Comparison of ENCODE assay signal across 8 mouse cellular contexts in the genomic region with DNA sequence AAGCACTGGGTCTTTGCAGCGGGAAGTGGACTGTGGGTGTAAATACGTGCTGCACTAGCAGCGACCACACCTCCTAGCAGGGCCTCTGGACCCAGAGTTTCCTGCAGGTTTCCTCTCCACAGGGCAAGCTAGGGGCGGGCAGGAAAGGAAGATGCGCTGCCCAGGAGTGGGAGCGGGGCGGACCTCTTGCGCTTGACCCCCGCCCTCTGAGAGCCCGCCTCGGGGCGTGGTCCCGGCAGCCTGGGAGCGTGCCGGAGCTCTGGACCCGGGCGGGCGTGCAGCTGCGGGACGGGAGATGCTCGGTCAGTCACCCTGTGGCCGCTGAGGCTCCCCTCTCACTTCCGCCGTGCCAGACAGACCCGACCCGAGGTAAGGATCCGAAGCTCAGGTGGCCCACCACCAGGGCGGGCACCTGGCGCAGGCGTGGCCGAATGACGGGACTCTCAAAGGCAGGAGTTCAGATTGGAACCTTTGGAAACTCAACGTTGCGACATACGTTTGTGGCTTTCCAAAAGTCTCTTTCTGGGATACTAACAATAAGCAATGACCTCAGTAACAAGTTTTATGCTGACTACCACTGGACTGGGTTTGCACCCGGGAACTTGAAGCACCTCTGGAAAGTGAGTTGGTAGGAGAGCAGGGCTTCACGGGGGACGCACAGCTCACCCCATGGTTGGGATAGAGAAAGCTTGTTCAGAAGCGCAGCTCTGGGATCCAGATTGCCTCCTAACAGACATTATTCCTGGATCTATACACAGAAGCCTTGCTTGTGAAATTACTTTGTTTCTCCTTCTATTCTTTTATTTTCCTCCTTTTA. TPM values are rescaled to one million over a fixed set of nuclear protein-coding genes. Genes with fewer than 3 reads are reported as not detected.
DNase-seq lines count a peak whose midpoint lies in the region; ATAC-seq and TF ChIP-seq lines count a peak whose summit lies in the region.

A gene (plus strand): TSS at position 253 of the 817 bp plus-strand sequence.

- TF ChIP-seq CTCF in intestine, postnatal 0 days (IDR thresholded peaks at IDR 0.05; ENCODE audit: low read depth): no peak
- no peak for TF ChIP-seq CTCF in lung, adult 2 months (IDR thresholded peaks at IDR 0.05; ENCODE audit: insufficient read depth, low read length)

- under 1% methylated on average over 39 of the region's 39 CpGs for WGBS in intestine, postnatal 0 days
- under 1% methylated on average over 39 of the region's 39 CpGs for WGBS in lung, adult 2 months
- WGBS in neural tube, embryonic 15.5 days: 2% methylated on average over 39 of the region's 39 CpGs

- TF ChIP-seq POLR2A in lung, adult 2 months (IDR thresholded peaks at IDR 0.05; ENCODE audit: borderline replicate concordance, extremely low read depth, low read depth, low read length): peak; percentile 74; the same call in 1 of the 2 replicates

- H3K4me1 ChIP-seq in intestine, postnatal 0 days (replicated peaks; ENCODE audit: control insufficient read depth, insufficient read depth, low read length): 0 out of 2 replicates have a peak, but pooled peaks cover 4% of the 10 kb centered on the region
- H3K4me1 ChIP-seq in lung, adult 2 months (ENCODE audit: control insufficient read depth, insufficient read depth, low read length): peaks cover 3% of the 10 kb centered on the region; the same call in 1 of the 2 replicates
- peaks cover 9% of the 10 kb centered on the region for H3K4me1 ChIP-seq in neural tube, embryonic 15.5 days

- no peaks in the 10 kb centered on the region for H3K27me3 ChIP-seq in intestine, postnatal 0 days (replicated peaks; ENCODE audit: control insufficient read depth, insufficient read depth, low read length)
- peaks cover 29% of the 10 kb centered on the region for H3K27me3 ChIP-seq in neural tube, embryonic 15.5 days (replicated peaks)

- no peaks in the 10 kb centered on the region for H3K9me3 ChIP-seq in intestine, postnatal 0 days (ENCODE audit: control insufficient read depth)
- H3K9me3 ChIP-seq in neural tube, embryonic 15.5 days (replicated peaks): no peaks in the 10 kb centered on the region

- peak within 1 kb of the TSS; percentile 31; the same call in 1 of the 2 replicates for H3K9ac ChIP-seq in intestine, postnatal 0 days (ENCODE audit: low read depth, low read length)
- H3K9ac ChIP-seq in neural tube, embryonic 15.5 days (replicated peaks): peak within 1 kb of the TSS; percentile 51

- ATAC-seq in intestine, postnatal 0 days: peak; percentile 85
- ATAC-seq in neural tube, embryonic 15.5 days (ENCODE audit: low FRiP score): peak; percentile 72

- H3K4me2 ChIP-seq in intestine, postnatal 0 days (replicated peaks; ENCODE audit: low read depth): peak within 1 kb of the TSS; percentile 95
- peak within 1 kb of the TSS; percentile 98 for H3K4me2 ChIP-seq in neural tube, embryonic 15.5 days

- peak; percentile 34 to 46 for DNase-seq in urinary bladder, adult 18-20 months (ENCODE audit: low spot score in 2 of 2)
- DNase-seq in urinary bladder, postnatal 10 days (ENCODE audit: low spot score): no peak
- peak; percentile 71 for DNase-seq in embryo, embryonic 10.5 days (ENCODE audit: low spot score)
- peak; percentile 72 to 89 for DNase-seq in heart, adult 18-20 months
- DNase-seq in lung, adult 2 months: peak; percentile 66
- DNase-seq in urinary bladder, postnatal 25 days (ENCODE audit: low spot score): peak; percentile 60

- no peaks in the 10 kb centered on the region; the same call in 1 of the 2 replicates for H3K36me3 ChIP-seq in intestine, postnatal 0 days (ENCODE audit: control insufficient read depth, insufficient read depth)
- H3K36me3 ChIP-seq in neural tube, embryonic 15.5 days: peaks cover 7% of the 10 kb centered on the region

- no peak within 1 kb of the TSS; the same call in 1 of the 2 replicates for H3K27ac ChIP-seq in intestine, postnatal 0 days (ENCODE audit: low read depth, low read length)
- H3K27ac ChIP-seq in neural tube, embryonic 15.5 days (replicated peaks): peak within 1 kb of the TSS; percentile 18; the same call in 1 of the 2 replicates

- peak within 1 kb of the TSS; percentile 49 for H3K4me3 ChIP-seq in intestine, postnatal 0 days (ENCODE audit: low read depth, low read length)
- H3K4me3 ChIP-seq in lung, adult 2 months (replicated peaks; ENCODE audit: extremely low read depth, low read depth, low read length): peak within 1 kb of the TSS; percentile 65
- peak within 1 kb of the TSS; percentile 47 for H3K4me3 ChIP-seq in neural tube, embryonic 15.5 days (replicated peaks)

RNA-seq across cellular contexts. Expression of the gene that starts here (rescaled TPM):
- 1 to 10 TPM; 4.2 to 4.5 TPM for total RNA-seq in heart, adult 18-20 months (2021)
- polyA plus RNA-seq in intestine, postnatal 0 days (2015; fragmentation: Nextera tagmentation; extraction: Ambion mirVana): 2.6 and 3.1 TPM in 2 replicates
- polyA plus RNA-seq in lung, adult 2 months (2012; rRNA removed): 23.1 and 25.5 TPM in 2 replicates
- polyA plus RNA-seq in neural tube, embryonic 15.5 days (2015; fragmentation: Nextera tagmentation; extraction: Ambion mirVana): 7.4 and 9.5 TPM in 2 replicates
